Mouse (Mus musculus) right cerebral cortex, adult 18-20 months (tissue): ENCODE measurements around the gene Bmt2.
A peak's percentile ranks its signal among the peaks of the same experiment; 100 is the strongest.

Experiments
- DNase-seq: peaks from one replicate; pipeline ENCODE4 v3.0.0; 2022; ENCODE audit warnings: mixed read lengths

Bmt2 gene

DNA sequence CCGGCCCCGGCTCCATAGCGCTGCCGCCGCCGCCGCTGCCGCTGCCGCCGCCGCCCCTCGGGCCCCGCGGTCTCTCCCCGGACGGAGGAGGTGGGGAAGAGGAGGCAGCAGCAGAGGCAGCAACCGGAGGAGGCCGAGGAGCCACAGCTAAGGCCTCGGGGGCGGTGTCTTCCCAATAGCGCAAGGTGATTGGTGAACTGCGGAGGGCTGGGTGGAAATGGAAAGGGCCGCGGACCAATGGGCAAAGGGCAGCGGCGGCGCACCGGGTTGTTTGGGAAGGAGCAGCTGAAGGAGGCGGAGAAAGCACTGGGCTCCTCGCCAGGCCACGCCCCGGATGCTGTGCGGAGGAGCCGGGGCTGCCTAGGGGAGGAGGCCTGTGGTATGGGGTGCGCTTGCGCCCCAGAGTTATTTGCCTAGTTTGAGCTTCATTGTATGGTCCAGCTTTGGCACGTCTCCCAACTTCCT is at the start of gene Bmt2:
Gene Bmt2, minus strand, starts transcription at position 149 of the 465 bp plus-strand sequence.
- DNase-seq: peak; percentile 99

DNA sequence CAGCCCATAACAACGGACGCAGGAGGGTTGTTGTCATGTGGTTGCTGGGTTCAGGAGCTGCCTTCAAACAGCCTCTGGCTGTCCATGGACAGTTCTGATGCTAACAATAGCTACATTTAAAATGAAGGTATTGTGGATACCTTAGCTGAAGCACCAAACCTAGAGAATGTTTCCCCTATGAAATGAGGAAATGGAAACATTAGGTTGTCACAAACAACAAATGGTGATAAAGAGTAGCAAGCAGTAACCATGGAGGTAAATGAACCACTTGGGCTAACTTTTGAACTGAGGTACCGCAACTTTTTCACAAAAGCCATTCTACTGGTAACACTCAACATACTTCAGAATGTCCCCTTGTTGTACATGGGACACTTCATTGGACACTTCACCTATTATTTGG is 44.4 kb upstream of the Bmt2 start:
- no peak for DNase-seq

- no peak for DNase-seq
Observed at GRCm38 (mm10) chr6:13714867-13715266, 37.1 kb upstream of the Bmt2 start.

DNA sequence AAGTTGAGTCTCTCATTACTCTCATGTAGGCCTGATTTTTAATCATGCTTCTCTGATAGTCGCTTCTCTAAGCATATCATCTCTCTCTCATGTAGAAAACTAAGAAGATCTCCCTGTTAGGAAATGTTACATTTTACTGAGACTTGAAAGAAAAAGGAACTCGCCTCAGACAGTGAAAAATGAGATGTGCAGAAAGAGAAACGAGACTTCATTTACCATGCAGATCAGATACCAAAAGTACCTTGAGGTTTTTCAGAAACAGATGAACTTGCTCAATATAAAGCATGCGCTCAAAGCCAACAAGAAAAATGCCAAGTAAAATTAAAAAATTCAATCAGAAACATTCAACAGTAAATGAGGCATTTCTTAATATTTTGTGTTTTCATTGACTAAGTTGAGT is 19.1 kb upstream of the Bmt2 start:
- no peak for DNase-seq

GRCm38 (mm10) chr6:13695103-13695845 is 17.5 kb upstream of the Bmt2 start:
- DNase-seq: no peak

DNA sequence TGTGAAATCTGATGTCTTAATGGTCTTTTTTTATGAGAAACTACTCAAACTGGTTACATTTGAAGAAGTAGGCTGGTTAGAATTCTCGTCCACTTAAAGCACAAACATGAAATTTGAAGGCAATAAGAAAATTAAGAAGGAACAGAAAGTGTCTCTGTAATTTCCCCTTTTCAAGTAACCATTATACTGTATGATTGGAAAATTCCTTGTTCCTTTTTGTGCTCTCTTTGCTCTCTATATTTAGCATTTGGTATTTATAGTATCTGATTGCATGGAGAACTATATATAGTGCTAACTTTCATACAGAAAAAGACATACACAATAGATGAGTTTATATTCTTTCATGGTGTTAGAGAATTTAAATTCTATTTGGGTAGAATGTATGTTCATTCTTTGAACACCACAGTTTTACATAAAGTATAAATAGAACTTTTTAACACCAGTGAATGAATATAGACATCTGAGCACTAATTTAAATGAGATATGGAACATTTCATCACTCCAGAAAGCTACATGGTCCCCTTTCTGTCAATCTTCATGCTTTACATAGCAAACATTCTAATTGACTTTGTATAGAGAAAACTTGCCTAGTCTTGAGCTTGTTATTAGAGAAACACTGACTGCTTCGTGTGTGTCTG is 14.0 kb upstream of the Bmt2 start:
- no peak for DNase-seq

DNA sequence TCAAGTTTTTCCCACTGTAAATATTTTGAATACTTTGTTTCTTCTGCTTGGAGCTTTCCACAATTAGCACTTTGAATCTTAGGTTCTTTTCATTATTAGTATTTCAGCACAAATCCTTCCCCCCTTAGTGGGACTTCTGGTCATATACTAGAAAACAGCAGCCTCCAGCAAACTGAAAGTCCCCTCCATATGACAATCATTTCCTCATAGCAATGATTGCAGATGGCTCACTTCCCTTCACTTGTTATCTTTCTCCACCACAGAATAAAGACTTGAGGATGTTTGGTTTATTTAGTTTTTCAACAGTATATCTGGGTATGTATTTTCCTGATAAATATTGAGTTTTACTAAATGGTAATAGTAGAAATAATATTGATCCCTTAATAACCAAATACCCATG is 12.6 kb upstream of the Bmt2 start:
- DNase-seq: no peak

GRCm38 (mm10) chr6:13683929-13684595 is 6.3 kb upstream of the Bmt2 start:
- no peak for DNase-seq

GRCm38 (mm10) chr6:13678349-13678748 is 583 bp upstream of the Bmt2 start:
- no peak for DNase-seq

DNA sequence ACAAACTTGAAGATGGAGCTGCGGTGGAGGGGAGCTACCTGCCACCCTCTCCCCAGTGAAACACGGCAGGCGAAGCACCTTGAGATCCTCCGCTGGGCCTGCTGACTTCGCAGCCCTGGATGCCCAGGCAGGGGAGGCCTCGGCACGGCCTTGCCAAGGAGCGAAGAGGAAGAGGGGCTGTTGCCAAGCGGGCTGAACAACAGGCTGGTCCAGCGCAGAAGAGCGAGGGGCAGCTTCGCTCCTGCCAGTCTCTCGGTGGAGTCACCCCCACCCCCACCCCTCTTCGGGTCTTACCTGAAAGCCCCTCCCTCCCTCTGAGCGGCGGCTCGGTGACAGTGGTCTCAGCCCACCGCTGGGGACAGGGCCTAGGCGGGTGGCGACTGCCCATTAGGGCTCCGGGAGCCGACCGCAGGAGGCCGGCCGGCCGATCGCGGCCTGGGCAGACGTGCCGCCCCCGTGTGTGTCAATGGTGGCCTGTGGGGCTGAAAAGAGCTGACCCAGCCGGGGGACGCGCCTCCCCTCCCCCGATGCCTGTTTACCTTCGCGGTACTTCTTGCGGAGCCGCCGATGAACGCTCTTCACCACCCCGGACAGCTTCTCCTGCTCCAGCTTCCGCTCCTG is 515 bp downstream of the Bmt2 start:
- DNase-seq: peak; percentile 59

GRCm38 (mm10) chr6:13676196-13676595 is 1.6 kb downstream of the Bmt2 start:
- no peak for DNase-seq

DNA sequence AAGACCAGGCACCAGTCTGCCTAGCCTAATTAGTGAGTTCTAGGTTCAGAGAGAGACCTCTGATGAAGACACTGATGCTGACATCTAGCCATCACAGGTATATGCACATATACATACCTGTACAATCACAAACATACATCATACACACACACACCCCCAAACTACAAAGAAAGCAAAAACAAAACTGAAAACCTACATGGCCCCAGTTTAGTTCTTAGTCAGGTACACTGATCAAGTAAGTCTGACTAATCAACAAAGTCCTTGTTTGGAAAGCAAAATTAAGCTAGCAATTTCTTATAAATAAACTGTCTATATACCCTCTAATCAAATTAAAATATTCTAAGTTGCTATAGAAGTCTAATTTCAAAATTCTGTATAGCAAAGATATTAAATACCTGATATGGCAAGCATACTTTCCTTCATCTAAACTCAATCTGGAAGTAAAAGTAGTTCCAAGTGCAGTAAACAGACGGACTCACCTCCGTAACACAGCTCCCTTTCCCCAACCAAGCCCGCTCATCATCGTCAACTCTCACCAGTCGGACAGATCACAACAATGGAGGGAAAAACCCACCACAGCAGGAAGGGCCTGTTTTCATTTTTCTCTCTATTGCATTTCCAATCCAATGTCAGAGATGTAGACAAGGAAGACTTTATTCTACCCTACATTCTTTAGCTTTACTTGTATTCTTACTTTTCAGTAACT is 3.0 kb downstream of the Bmt2 start:
- DNase-seq: no peak

DNA sequence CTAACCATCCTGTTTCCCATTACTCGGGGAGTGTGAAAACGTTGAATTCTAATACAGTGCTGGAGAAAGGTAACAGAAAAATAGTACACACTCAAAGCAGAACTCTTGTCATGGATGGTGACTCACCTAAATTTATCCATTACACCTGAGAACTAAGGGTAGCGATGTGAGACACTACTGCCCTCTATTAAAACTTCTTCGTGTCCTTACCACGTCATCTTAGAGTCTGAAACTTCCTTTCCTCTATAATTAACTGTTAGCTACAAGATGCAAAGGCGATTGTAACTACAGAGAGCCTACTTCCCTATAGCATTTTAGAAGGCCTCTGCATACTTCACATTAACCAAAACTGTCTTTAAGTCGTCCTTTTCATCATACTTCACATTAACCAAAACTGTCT is 12.1 kb downstream of the Bmt2 start:
- DNase-seq: no peak

GRCm38 (mm10) chr6:13658016-13658415 is 19.8 kb downstream of the Bmt2 start:
- DNase-seq: no peak

DNA sequence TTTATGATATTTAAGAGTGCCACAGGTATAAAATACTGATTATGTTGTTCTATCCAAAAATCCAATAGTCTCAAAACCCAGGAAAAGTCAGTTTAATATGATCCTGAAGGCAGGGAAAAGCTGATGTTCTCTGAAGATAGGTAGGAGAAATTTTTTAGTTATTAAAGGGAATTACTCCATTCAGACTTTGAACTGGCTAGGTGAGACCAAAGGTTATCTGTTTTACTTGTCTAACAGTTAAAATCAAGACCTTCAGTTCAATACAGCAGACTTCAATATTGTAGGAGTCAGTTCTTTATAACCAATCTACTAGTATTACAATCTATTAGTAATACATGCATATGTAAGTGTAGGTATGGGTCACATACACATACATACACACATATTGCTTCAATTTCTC is 23.7 kb downstream of the Bmt2 start:
- no peak for DNase-seq

DNA sequence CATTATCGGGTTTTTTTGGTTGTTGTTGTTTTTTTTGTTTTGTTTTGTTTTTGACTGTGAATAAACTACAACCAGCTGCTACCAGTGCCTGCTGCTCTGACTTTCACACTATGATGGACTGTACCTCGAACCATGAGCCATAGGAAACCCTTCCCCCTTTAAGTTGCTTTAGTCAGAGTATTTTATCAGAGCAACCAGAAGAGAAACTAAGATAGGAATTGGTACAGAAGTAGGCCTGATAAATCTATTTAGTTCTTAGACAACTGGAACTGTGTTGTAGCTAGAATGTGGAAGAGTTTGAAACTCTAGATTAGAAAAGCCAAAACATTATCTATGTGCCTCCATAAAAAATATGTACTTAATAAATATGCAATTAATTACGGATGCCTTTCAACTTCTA is 25.5 kb downstream of the Bmt2 start:
- DNase-seq: no peak

GRCm38 (mm10) chr6:13650854-13651253 is 26.9 kb downstream of the Bmt2 start:
- no peak for DNase-seq

- DNase-seq: peak; percentile 32
Observed at GRCm38 (mm10) chr6:13648305-13648704, 29.5 kb downstream of the Bmt2 start.

DNA sequence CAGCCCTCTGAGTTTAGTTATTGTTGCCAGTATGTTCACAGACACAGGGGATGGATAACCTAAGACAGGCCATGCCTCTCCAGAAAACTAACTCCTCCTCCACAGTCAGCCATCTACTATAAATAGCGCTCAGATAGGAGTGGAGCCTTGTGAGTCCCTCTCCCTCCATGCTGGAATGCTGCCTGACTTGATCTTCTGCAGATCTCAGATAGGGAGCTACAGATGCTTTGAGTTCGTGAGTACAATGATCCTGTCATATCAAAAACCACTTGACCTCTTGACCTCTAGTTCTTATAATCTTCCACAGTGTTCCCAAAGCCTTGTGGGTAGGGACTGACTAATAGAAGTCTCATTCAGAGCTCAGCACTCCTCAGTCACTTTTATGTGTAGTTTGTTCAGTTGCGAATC is 41.2 kb downstream of the Bmt2 start:
- no peak for DNase-seq

- DNase-seq: no peak
Observed at GRCm38 (mm10) chr6:13632571-13632970, 45.2 kb downstream of the Bmt2 start.

DNA sequence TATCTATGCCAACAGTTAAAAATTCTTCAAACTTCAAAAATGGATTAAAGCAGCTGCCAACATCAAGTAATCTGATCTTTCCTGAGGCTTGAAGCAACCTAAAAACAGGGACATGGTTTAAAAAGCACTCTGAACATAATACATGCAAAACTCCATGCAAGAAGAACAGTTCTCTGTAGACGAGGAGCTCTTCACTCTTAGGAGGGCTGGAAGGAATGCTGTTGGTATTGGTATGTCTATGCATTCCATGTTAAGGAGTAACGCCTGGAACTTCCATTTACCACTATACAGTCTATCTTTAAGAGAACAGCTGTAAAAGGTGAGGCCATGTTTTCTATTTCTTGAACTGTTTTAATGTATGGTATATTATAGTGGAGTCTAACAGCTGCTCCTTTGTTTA is 47.2 kb downstream of the Bmt2 start:
- no peak for DNase-seq

- DNase-seq: no peak
Observed at GRCm38 (mm10) chr6:13619618-13620017, 58.1 kb downstream of the Bmt2 start.

DNA sequence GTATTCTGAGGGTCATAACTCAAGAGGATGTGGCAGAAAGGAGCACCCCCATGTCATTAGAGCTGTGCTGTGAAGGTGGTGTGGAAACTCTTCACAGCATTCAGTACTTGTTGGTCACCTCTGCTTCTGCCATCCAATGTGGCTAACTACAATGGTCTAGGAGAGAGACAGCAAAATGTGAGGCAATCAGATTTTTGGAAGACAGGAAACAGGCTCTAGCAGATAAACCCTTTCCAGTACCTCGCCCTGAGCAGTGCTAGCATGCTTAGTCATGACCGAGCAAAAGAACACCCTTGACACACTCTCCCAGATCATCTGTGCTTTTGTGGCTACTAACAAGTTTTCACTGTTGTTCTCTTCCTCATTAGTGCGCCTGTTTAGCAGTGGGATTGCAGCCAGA is 60.7 kb downstream of the Bmt2 start:
- no peak for DNase-seq
